In genomic region chr1:71683736-71684135, GRCm38 (mm10) we compare ENCODE assay signal across 10 mouse cellular contexts. TPM values are rescaled to one million over a fixed set of nuclear protein-coding genes. Genes with fewer than 3 reads are reported as not detected.
DNase-seq lines count a peak whose midpoint lies in the region; ATAC-seq lines count a peak whose summit lies in the region.
"Had no signal": no experiment of that assay in that cellular context is flagged by ENCODE, and none has a peak within 500 bp of the region (broad histone marks: within the 10 kb centered on the region; RNA-seq: fewer than 3 reads in every experiment).

No protein-coding gene starts in this region.

- peak; percentile 48 to 68 for DNase-seq in cerebellum, postnatal 10 days
- no peak for DNase-seq in cerebellum, postnatal 25 days
- DNase-seq in lung, postnatal 10 days, result peak; percentile 51
- no peak for DNase-seq in natural killer cell, adult 2 months (ENCODE audit: low spot score in 2 of 2)
- DNase-seq in layer of hippocampus, adult 11-12 months (ENCODE audit: low spot score), result no peak
- DNase-seq: thymus, postnatal 25 days had no signal

- H3K27ac ChIP-seq in heart, embryonic 13.5 days (replicated peaks), result peak overlapping the region; percentile 65
- H3K27ac ChIP-seq: limb, embryonic 12.5 days had no signal

- 35% methylated on average over 6 of the region's 6 CpGs for WGBS in heart, embryonic 13.5 days

- H3K36me3 ChIP-seq in megakaryocyte, embryonic 14.5 days (replicated peaks; ENCODE audit: low read length), result no peaks in the 10 kb centered on the region
- H3K36me3 ChIP-seq in heart, embryonic 13.5 days, result no peaks in the 10 kb centered on the region
- H3K36me3 ChIP-seq: limb, embryonic 12.5 days had no signal

- no peak for ATAC-seq in megakaryocyte, adult 5-6 weeks (ENCODE audit: poor library complexity, severe bottlenecking)
- no peak for ATAC-seq in heart, embryonic 13.5 days (ENCODE audit: extremely low read depth, insufficient number of reproducible peaks, low FRiP score, low TSS enrichment)

- H3K4me1 ChIP-seq in megakaryocyte, embryonic 14.5 days, result no peaks in the 10 kb centered on the region
- peaks cover 38% of the 10 kb centered on the region for H3K4me1 ChIP-seq in heart, embryonic 13.5 days

- 0 out of 2 replicates have a peak, but pooled peaks cover 5% of the 10 kb centered on the region for H3K9me3 ChIP-seq in megakaryocyte, embryonic 14.5 days
- no peaks in the 10 kb centered on the region for H3K9me3 ChIP-seq in heart, embryonic 13.5 days
- H3K9me3 ChIP-seq: limb, embryonic 12.5 days had no signal

- H3K9ac ChIP-seq in heart, embryonic 13.5 days, result no peak overlapping the region; the same call in 1 of the 2 replicates
- H3K9ac ChIP-seq: limb, embryonic 12.5 days had no signal

- H3K27me3 ChIP-seq in megakaryocyte, embryonic 14.5 days (replicated peaks), result no peaks in the 10 kb centered on the region
- no peaks in the 10 kb centered on the region for H3K27me3 ChIP-seq in heart, embryonic 13.5 days (replicated peaks)
- H3K27me3 ChIP-seq: limb, embryonic 12.5 days had no signal

- peak overlapping the region; percentile 46 for H3K4me2 ChIP-seq in heart, embryonic 13.5 days
- H3K4me2 ChIP-seq: limb, embryonic 12.5 days had no signal

- peak overlapping the region; percentile 26 for H3K4me3 ChIP-seq in megakaryocyte, embryonic 14.5 days (replicated peaks)
- H3K4me3 ChIP-seq in heart, embryonic 13.5 days, result no peak overlapping the region
- H3K4me3 ChIP-seq: limb, embryonic 12.5 days had no signal

RNA-seq across cellular contexts. Expression of gene Fn1, which starts 30.7 kb away (rescaled TPM):
- polyA plus RNA-seq in megakaryocyte, embryonic 14.5 days (2012; ENCODE audit: insufficient read depth, low replicate concordance), result 5.3 TPM in 1 of 2 replicates, not detected in the other
- total RNA-seq in megakaryocyte, adult 5-6 weeks (2015), result 1,871 and 1,924 TPM in 2 replicates
- 1,132 and 1,387 TPM in 2 replicates for total RNA-seq in megakaryocyte, adult 5-6 weeks (2017)
- 200 and 248 TPM in 2 replicates for polyA plus RNA-seq in heart, embryonic 13.5 days (2015; fragmentation: Nextera tagmentation; extraction: Ambion mirVana)

Comparison
In these comparisons a context has a peak if more than half of its experiments do, and no peak if none do; other contexts are left out.
1. DNase-seq: peak in cerebellum, postnatal 10 days (2 of 2) and lung, postnatal 10 days (single experiment); none in cerebellum, postnatal 25 days (0 of 2), natural killer cell, adult 2 months (0 of 2) and layer of hippocampus, adult 11-12 months (single experiment).
2. RNA of gene Fn1, which starts 30.7 kb away (polyA plus RNA-seq): 200 to 248 TPM in heart, embryonic 13.5 days; 5.3 TPM in megakaryocyte, embryonic 14.5 days; every median in the first group is over 10 times any median in the second.